Mouse (Mus musculus) E14TG2a.4 (cell line): ENCODE data around the gene Mc1r.

ENCODE experiments used
- CTCF ChIP-seq: conservative IDR thresholded peaks from 2 replicates; pipeline ENCODE4 v1.5.1; 2014; ENCODE audit warnings: low read length
- NANOG ChIP-seq: IDR thresholded peaks from 2 replicates; pipeline ENCODE4 v1.6.1; 2014; ENCODE audit warnings: borderline replicate concordance, low read length, mixed read lengths

DNA sequence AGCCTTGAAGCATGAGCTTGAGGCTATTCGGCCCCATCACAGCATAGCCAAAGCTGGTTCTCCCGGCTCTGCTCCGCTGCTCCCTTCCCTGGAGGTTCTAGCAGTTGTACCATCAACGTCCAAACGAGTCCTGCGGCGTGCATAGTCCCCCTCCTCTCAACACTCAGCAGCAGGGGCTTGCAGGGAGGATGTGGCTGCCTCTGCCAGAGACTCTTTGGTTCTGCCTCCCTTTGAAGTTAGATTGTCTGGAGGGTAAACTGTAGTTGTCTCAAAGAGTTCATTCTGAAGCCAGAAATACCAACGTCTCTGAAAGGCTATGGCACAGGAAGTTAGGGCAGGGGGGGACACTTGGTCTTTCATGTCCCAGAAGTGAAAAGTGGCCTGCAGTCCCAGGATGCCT lies 2.4 kb upstream of the Mc1r start:
- TF ChIP-seq CTCF (no peak), NANOG (no peak)
